Mouse (Mus musculus) intestine, embryonic 16.5 days (tissue): Measurements from ENCODE around the gene Pmis2. TPM values are rescaled to one million over a fixed set of nuclear protein-coding genes. Genes with fewer than 3 reads are reported as not detected.

ENCODE experiments used
- polyA plus RNA-seq: library from polyadenylated mRNA; unstranded; fragments of >200 nt; fragmentation: Nextera tagmentation; extraction: Ambion mirVana; gene quantifications from 2 replicates; pipeline ENCODE4 v1.2.1, GENCODE M21; 2015

The Pmis2 gene
- polyA plus RNA-seq, 1 experiment from 2014 or later, result not detected

Other genes starting within 250 kb of the Pmis2 start
- gene Nfkbid, start 249.9 kb downstream of the Pmis2 start, polyA plus RNA-seq, result 2.6 TPM in 2 replicates
- 32.4 and 33.3 TPM in 2 replicates for gene Aplp1, start 226.1 kb downstream of the Pmis2 start, polyA plus RNA-seq
- gene Kirrel2, start 213.9 kb downstream of the Pmis2 start, polyA plus RNA-seq, result 1.0 and 1.1 TPM in 2 replicates
- gene Nphs1, start 213.3 kb downstream of the Pmis2 start, polyA plus RNA-seq, result 0.94 and 1.8 TPM in 2 replicates
- gene Prodh2, start 178.0 kb downstream of the Pmis2 start, polyA plus RNA-seq, result 9.9 and 13.0 TPM in 2 replicates
- gene Arhgap33, start 136.5 kb downstream of the Pmis2 start, polyA plus RNA-seq, result 5.6 and 6.4 TPM in 2 replicates
- gene Hspb6, start 119.4 kb downstream of the Pmis2 start, polyA plus RNA-seq, result 48.4 and 53.8 TPM in 2 replicates
- 6.3 and 7.6 TPM in 2 replicates for gene Proser3, start 119.3 kb downstream of the Pmis2 start, polyA plus RNA-seq
- gene Lin37, start 111.8 kb downstream of the Pmis2 start, polyA plus RNA-seq, result 44.5 and 50.0 TPM in 2 replicates
- gene U2af1l4, start 108.3 kb downstream of the Pmis2 start, polyA plus RNA-seq, result 71.2 and 73.8 TPM in 2 replicates
- gene Gm49396, start 108.3 kb downstream of the Pmis2 start, polyA plus RNA-seq, result 9.2 and 9.3 TPM in 2 replicates
- gene Psenen, start 108.0 kb downstream of the Pmis2 start, polyA plus RNA-seq, result 158 and 168 TPM in 2 replicates
- 3.7 and 5.4 TPM in 2 replicates for gene Igflr1, start 106.2 kb downstream of the Pmis2 start, polyA plus RNA-seq
- gene Kmt2b, start 82.9 kb downstream of the Pmis2 start, polyA plus RNA-seq, result 6.8 and 7.1 TPM in 2 replicates
- gene Zbtb32, start 72.7 kb downstream of the Pmis2 start, polyA plus RNA-seq, result 1.2 and 1.9 TPM in 2 replicates
- gene Upk1a, start 58.8 kb downstream of the Pmis2 start, polyA plus RNA-seq, result 5.9 and 7.3 TPM in 2 replicates
- gene Cox6b1, start 45.5 kb downstream of the Pmis2 start, polyA plus RNA-seq, result 1,335 and 1,344 TPM in 2 replicates
- gene Etv2, start 35.8 kb downstream of the Pmis2 start, polyA plus RNA-seq, result not detected in 2 replicates
- gene Rbm42, start 21.3 kb downstream of the Pmis2 start, polyA plus RNA-seq, result 93.8 and 95.7 TPM in 2 replicates
- 33.7 and 39.4 TPM in 2 replicates for gene Haus5, start 6.6 kb downstream of the Pmis2 start, polyA plus RNA-seq
- 4.7 and 4.8 TPM in 2 replicates for gene 2200002J24Rik, start 27.3 kb upstream of the Pmis2 start, polyA plus RNA-seq
- 1.6 and 2.5 TPM in 2 replicates for gene Atp4a, start 40.6 kb upstream of the Pmis2 start, polyA plus RNA-seq
- 242 and 249 TPM in 2 replicates for gene Tmem147, start 57.9 kb upstream of the Pmis2 start, polyA plus RNA-seq
- 0.32 TPM in 1 of 2 replicates, not detected in the other for gene Gapdhs, start 72.1 kb upstream of the Pmis2 start, polyA plus RNA-seq
- 0.89 and 1.6 TPM in 2 replicates for gene Sbsn, start 79.9 kb upstream of the Pmis2 start, polyA plus RNA-seq
- 4.4 and 5.8 TPM in 2 replicates for gene Dmkn, start 92.2 kb upstream of the Pmis2 start, polyA plus RNA-seq
- gene Krtdap, start 116.3 kb upstream of the Pmis2 start, polyA plus RNA-seq, result 1.5 and 3.4 TPM in 2 replicates
- 10.9 and 11.7 TPM in 2 replicates for gene Ffar2, start 152.2 kb upstream of the Pmis2 start, polyA plus RNA-seq
- 0.78 TPM in 2 replicates for gene Ffar3, start 184.6 kb upstream of the Pmis2 start, polyA plus RNA-seq
- 0.35 and 0.37 TPM in 2 replicates for gene Ffar1, start 190.0 kb upstream of the Pmis2 start, polyA plus RNA-seq
- 0.62 and 0.70 TPM in 2 replicates for gene Cd22, start 208.7 kb upstream of the Pmis2 start, polyA plus RNA-seq
- 0.31 TPM in 2 replicates for gene Mag, start 243.3 kb upstream of the Pmis2 start, polyA plus RNA-seq